Mouse (Mus musculus) lung, embryonic 15.5 days (tissue): Measurements from ENCODE around the gene Asxl2. TPM values are rescaled to one million over a fixed set of nuclear protein-coding genes. Genes with fewer than 3 reads are reported as not detected.
"Not testable (repeated sequence)": the region's sequence is repeated elsewhere in the genome, so short reads cannot be mapped to it uniquely, and the experiment has no call there.

Experiments
- ATAC-seq: fragments of 200-750 bp; cut with Nextera tagmentation; 2 replicates; pipeline ENCODE4 v1.8.0; 2017; ENCODE audit warnings: moderate number of reproducible peaks, borderline replicate concordance; ENCODE audit not compliant: low FRiP score, low TSS enrichment; ENCODE audit errors: extremely low read depth
- H3K27ac ChIP-seq: fragments of 300-500 bp; sonication (generic); 2 replicates; pipeline ENCODE4 v1.5.1; 2015; ENCODE audit warnings: moderate library complexity, mild to moderate bottlenecking, inconsistent platforms
- H3K27me3 ChIP-seq: fragments of 300-500 bp; sonication (generic); 2 replicates; pipeline ENCODE4 v1.6.1; 2015; ENCODE audit warnings: inconsistent platforms
- H3K36me3 ChIP-seq: fragments of 300-500 bp; sonication (generic); 2 replicates; pipeline ENCODE4 v1.6.1; 2015; ENCODE audit warnings: inconsistent platforms
- H3K4me1 ChIP-seq: fragments of 300-500 bp; sonication (generic); 2 replicates; pipeline ENCODE4 v1.6.1; 2015; ENCODE audit warnings: inconsistent platforms
- H3K4me2 ChIP-seq: fragments of 300-500 bp; sonication (generic); 2 replicates; pipeline ENCODE4 v1.6.1; 2015; ENCODE audit warnings: inconsistent platforms, mild to moderate bottlenecking, moderate library complexity
- H3K4me3 ChIP-seq: fragments of 300-500 bp; sonication (generic); 2 replicates; pipeline ENCODE4 v1.5.1; 2015; ENCODE audit warnings: mild to moderate bottlenecking, inconsistent platforms
- H3K9ac ChIP-seq: fragments of 300-500 bp; sonication (generic); 2 replicates; pipeline ENCODE4 v1.6.1; 2015; ENCODE audit warnings: inconsistent platforms
- H3K9me3 ChIP-seq: fragments of 300-500 bp; sonication (generic); 2 replicates; pipeline ENCODE4 v1.6.1; 2016; ENCODE audit warnings: inconsistent platforms
- WGBS: fragments of 180-500 bp; shearing (Covaris S2); methylation state at CpG from one replicate; pipeline ENCODE4 v1.1.7; 2015; 5-methylcytosine and 5-hydroxymethylcytosine counted together
- polyA plus RNA-seq: library from polyadenylated mRNA; unstranded; fragments of >200 nt; fragmentation: Nextera tagmentation; extraction: Ambion mirVana; gene quantifications from 2 replicates; pipeline ENCODE4 v1.2.1, GENCODE M21; 2015

Gene Asxl2
- polyA plus RNA-seq, 1 experiment from 2014 or later = 16.9 TPM

DNA sequence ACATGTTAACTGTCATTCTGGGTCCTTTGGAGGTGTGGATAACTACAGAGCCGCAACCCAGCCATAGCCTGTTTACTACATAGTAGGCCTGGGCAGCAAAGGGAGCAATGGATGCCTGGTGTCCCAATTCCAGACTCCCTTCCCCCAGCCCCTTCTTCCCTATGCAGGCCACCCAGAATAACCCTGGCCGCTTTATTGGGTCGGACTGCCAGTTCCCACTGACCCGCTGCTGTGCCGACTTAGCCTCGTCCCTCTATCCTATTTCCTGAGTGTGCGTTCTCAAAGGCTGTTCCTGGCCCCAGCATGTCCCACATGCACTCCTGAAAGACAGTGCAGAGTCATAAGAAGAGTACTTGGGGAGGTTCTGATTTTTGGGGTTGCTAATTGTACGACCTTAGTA, 29.7 kb upstream of the Asxl2 start:
- Histone ChIP-seq H3K4me2 (no peak overlapping the region), H3K27ac (no peak overlapping the region)
- ATAC-seq = no peak

GRCm38 (mm10) chr12:3405662-3406061, 21.0 kb upstream of the Asxl2 start:
- not testable (repeated sequence) for H3K9ac ChIP-seq, H3K27ac ChIP-seq, H3K4me3 ChIP-seq, H3K9me3 ChIP-seq, ATAC-seq, H3K27me3 ChIP-seq, H3K4me1 ChIP-seq, H3K4me2 ChIP-seq
- peaks cover 24% of the 10 kb centered on the region; the same call in 1 of the 2 replicates for H3K36me3 ChIP-seq
- 81% methylated on average over 3 of the region's 3 CpGs for WGBS

More for the DNA sequence above, 29.7 kb upstream of the Asxl2 start:
- Histone ChIP-seq H3K36me3 (peaks cover 12% of the 10 kb centered on the region; the same call in 1 of the 2 replicates), H3K4me1 (no peaks in the 10 kb centered on the region), H3K27me3 (no peaks in the 10 kb centered on the region), H3K9me3 (no peaks in the 10 kb centered on the region), H3K9ac (no peak overlapping the region), H3K4me3 (no peak overlapping the region)
- 93% methylated on average over 8 of the region's 8 CpGs for WGBS

DNA sequence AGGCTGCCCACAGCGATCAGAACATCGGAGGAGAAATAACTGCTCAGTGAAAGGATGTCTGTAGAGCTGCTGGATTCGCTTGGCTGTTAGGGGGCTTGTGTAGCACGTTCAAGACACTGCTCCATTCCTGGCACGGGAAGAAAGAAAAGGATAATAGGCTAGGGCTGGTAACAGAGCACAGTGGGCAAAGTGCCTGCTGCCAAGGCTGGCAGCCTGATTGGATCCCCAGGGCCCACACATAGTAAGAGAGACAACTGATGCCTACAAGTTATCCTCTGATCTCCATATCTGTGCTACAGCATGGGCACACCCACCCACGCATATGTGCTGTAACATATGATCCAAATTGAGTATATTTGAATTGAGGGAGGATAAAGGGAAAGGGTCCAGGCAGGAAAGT, 20.1 kb upstream of the Asxl2 start:
- Histone ChIP-seq H3K9ac (no peak overlapping the region), H3K36me3 (peaks cover 19% of the 10 kb centered on the region; the same call in 1 of the 2 replicates), H3K4me3 (no peak overlapping the region), H3K4me2 (no peak overlapping the region), H3K27ac (no peak overlapping the region), H3K27me3 (no peaks in the 10 kb centered on the region), H3K9me3 (no peaks in the 10 kb centered on the region), H3K4me1 (no peaks in the 10 kb centered on the region)
- no peak for ATAC-seq
- WGBS = 88% methylated on average over 6 of the region's 6 CpGs

DNA sequence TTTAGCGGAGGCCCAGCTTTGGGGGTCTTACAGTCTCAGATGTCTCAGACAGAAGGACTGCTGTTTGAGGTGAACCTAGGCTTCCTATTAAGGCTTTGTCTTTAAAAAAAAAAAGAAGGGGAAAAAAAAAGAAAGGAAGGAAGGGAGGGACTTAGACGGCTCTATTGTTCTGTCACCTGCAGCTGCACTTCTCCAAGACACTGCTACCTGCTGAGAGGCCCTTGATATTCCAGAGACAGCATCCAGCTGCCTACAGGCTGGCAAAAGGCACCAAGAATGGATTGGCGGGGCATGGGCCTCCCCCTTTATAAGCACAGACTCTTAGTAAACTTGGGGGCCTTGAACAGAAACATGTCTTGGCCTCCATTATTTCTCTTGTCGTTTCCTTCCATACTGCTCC, 11.7 kb upstream of the Asxl2 start:
- no peaks in the 10 kb centered on the region for H3K27me3 ChIP-seq
- no peak overlapping the region for H3K9ac ChIP-seq
- no peak overlapping the region for H3K4me3 ChIP-seq
- no peak for ATAC-seq
- peaks cover 4% of the 10 kb centered on the region; the same call in 1 of the 2 replicates for H3K36me3 ChIP-seq
- H3K27ac ChIP-seq = no peak overlapping the region
- no peaks in the 10 kb centered on the region for H3K4me1 ChIP-seq
- no peak overlapping the region for H3K4me2 ChIP-seq
- no peaks in the 10 kb centered on the region for H3K9me3 ChIP-seq
- WGBS = 83% methylated on average over 4 of the region's 4 CpGs

DNA sequence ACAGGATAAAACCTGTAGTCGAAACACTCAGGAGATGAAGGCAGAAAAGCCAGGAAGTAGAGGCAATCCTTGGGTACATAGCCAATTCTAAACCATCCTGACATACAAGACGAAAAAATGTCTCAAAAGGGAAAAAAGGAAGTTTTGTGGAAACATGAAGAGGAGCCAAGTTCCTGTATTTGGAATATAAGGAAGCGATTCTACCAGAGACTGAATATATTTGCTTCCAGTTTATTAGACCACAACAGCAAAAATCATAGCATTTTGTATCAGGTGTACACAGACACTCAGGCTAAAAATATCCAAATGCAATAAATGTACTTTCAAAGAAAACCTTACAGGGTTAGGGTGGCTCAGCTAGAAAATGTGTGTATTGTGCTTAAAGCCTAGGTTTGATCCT, 7.9 kb upstream of the Asxl2 start:
- no peak for ATAC-seq
- no peaks in the 10 kb centered on the region for H3K27me3 ChIP-seq
- H3K27ac ChIP-seq = no peak overlapping the region
- H3K9me3 ChIP-seq = no peaks in the 10 kb centered on the region
- H3K9ac ChIP-seq = no peak overlapping the region
- H3K4me2 ChIP-seq = no peak overlapping the region
- peaks cover 9% of the 10 kb centered on the region; the same call in 1 of the 2 replicates for H3K36me3 ChIP-seq
- H3K4me1 ChIP-seq = no peaks in the 10 kb centered on the region
- no peak overlapping the region for H3K4me3 ChIP-seq
- WGBS = 91% methylated on average over 3 of the region's 3 CpGs

GRCm38 (mm10) chr12:3420519-3420918, 6.1 kb upstream of the Asxl2 start:
- Histone ChIP-seq H3K4me2 (no peak overlapping the region), H3K4me3 (no peak overlapping the region), H3K27ac (no peak overlapping the region), H3K36me3 (peaks cover 9% of the 10 kb centered on the region; the same call in 1 of the 2 replicates), H3K4me1 (peaks cover 13% of the 10 kb centered on the region), H3K9me3 (no peaks in the 10 kb centered on the region), H3K9ac (no peak overlapping the region), H3K27me3 (no peaks in the 10 kb centered on the region)
- ATAC-seq = no peak
- 79% methylated on average over 2 of the region's 2 CpGs for WGBS

GRCm38 (mm10) chr12:3422786-3423185, 3.9 kb upstream of the Asxl2 start:
- no peak overlapping the region for H3K4me3 ChIP-seq
- 98% methylated on average over 1 of the region's 1 CpGs for WGBS
- no peak overlapping the region for H3K4me2 ChIP-seq
- no peaks in the 10 kb centered on the region for H3K27me3 ChIP-seq
- H3K9me3 ChIP-seq = no peaks in the 10 kb centered on the region
- no peak overlapping the region for H3K9ac ChIP-seq
- peaks cover 16% of the 10 kb centered on the region for H3K4me1 ChIP-seq
- H3K27ac ChIP-seq = no peak overlapping the region
- 0 out of 2 replicates have a peak, but pooled peaks cover 5% of the 10 kb centered on the region for H3K36me3 ChIP-seq
- ATAC-seq = no peak

- H3K4me1 ChIP-seq = peaks cover 23% of the 10 kb centered on the region
- no peak overlapping the region for H3K4me2 ChIP-seq
- no peak overlapping the region for H3K4me3 ChIP-seq
- no peak overlapping the region for H3K9ac ChIP-seq
- no peaks in the 10 kb centered on the region for H3K9me3 ChIP-seq
- 0 out of 2 replicates have a peak, but pooled peaks cover 5% of the 10 kb centered on the region for H3K36me3 ChIP-seq
- H3K27me3 ChIP-seq = no peaks in the 10 kb centered on the region
- ATAC-seq = no peak
- H3K27ac ChIP-seq = no peak overlapping the region
- WGBS = 76% methylated on average over 2 of the region's 2 CpGs
Observed at GRCm38 (mm10) chr12:3424179-3424578, 2.5 kb upstream of the Asxl2 start.

- Histone ChIP-seq H3K4me3 (peak overlapping the region; percentile 90), H3K9ac (peak overlapping the region; percentile 33), H3K4me1 (peaks cover 27% of the 10 kb centered on the region), H3K27ac (peak overlapping the region; percentile 98), H3K4me2 (peak overlapping the region; percentile 69), H3K9me3 (no peaks in the 10 kb centered on the region), H3K36me3 (0 out of 2 replicates have a peak, but pooled peaks cover 5% of the 10 kb centered on the region), H3K27me3 (no peaks in the 10 kb centered on the region)
- peak; percentile 51 for ATAC-seq
- 31% methylated on average over 15 of the region's 15 CpGs for WGBS
Observed at GRCm38 (mm10) chr12:3425375-3426341, 999 bp upstream of the Asxl2 start.

- peak; percentile 41 for ATAC-seq
- Histone ChIP-seq H3K9me3 (no peaks in the 10 kb centered on the region), H3K4me2 (peak overlapping the region; percentile 69), H3K4me1 (peaks cover 27% of the 10 kb centered on the region), H3K27me3 (no peaks in the 10 kb centered on the region), H3K9ac (peak overlapping the region; percentile 93), H3K4me3 (peak overlapping the region; percentile 90), H3K27ac (peak overlapping the region; percentile 98), H3K36me3 (0 out of 2 replicates have a peak, but pooled peaks cover 5% of the 10 kb centered on the region)
- under 1% methylated on average over 65 of the region's 65 CpGs for WGBS
Observed at GRCm38 (mm10) chr12:3427067-3427889, 621 bp downstream of the Asxl2 start.

- H3K4me1 ChIP-seq = peaks cover 27% of the 10 kb centered on the region
- H3K9ac ChIP-seq = peak overlapping the region; percentile 93; the same call in 1 of the 2 replicates
- no peak overlapping the region for H3K27ac ChIP-seq
- H3K36me3 ChIP-seq = no peaks in the 10 kb centered on the region
- WGBS = 65% methylated on average over 11 of the region's 11 CpGs
- no peaks in the 10 kb centered on the region for H3K9me3 ChIP-seq
- no peaks in the 10 kb centered on the region for H3K27me3 ChIP-seq
- no peak for ATAC-seq
- peak overlapping the region; percentile 90 for H3K4me3 ChIP-seq
- peak overlapping the region; percentile 69 for H3K4me2 ChIP-seq
Observed at GRCm38 (mm10) chr12:3427891-3428775, 1.5 kb downstream of the Asxl2 start.
